Mouse (Mus musculus) embryo, embryonic 10.5 days (tissue): ENCODE measurements around the gene Slc17a2.
A peak's percentile ranks its signal among the peaks of the same experiment; 100 is the strongest.

Experiments used
- DNase-seq: peaks from one replicate; pipeline ENCODE4 v3.0.0-alpha.2; 2015; ENCODE audit warnings: low spot score

Gene Slc17a2

DNA sequence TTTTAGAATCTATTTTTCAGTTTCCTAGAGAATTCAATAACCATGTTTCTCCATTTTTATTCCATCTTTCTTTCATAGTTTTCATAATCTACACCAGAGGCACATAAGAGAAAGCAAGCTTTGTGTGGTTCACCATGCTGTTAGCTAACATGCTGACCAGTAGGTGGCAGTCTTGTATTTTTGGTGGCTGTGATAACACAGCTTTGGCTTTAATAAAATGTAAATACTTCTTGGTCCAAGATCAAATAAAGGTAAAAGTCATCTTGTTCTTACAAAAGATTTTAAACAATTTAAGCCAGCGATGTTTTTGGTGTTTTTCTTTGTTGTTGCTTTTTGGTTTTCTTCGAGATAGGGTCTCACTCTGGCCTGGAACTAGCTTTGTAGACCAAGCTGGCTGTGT is 14.3 kb upstream of the Slc17a2 start:
- DNase-seq: peak; percentile 77

DNA sequence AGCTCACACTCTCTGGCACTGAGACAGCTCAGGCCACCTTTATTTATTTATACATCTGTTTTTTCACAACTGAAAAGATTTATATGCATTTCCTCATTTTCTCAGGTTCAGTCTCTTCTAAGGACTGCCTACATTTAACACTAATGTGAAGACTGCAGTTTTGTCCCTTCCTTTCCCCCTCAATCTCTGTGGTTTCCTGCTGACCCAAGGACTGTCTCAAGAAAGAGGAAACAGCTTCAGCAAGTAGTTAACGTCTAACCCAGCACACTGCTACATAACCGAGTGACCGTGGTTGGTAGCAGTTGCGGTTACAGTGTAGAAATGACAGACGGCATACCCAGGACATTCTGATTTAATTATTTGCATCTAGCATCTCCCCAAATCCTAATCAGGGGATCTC is 7.4 kb upstream of the Slc17a2 start:
- DNase-seq: no peak

DNA sequence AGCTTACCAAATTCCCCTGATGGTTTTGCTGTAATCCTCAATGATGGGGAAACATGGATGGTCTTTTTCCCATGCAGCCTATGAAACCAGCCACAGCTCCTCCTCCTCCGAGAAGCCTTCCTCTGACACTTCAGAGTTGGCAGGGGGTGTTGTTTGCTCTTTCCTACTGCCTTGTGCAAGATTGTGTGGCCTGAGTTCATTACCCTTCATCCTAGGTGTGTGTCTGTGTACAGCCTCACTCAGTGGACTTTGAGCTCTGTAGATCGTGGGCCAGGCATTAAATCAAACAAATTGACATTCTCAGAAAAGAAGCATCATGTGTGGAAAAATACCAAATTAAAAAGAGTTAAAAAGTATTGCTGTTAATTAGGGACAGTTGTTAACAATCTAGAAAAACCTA is 2.3 kb upstream of the Slc17a2 start:
- no peak for DNase-seq

DNA sequence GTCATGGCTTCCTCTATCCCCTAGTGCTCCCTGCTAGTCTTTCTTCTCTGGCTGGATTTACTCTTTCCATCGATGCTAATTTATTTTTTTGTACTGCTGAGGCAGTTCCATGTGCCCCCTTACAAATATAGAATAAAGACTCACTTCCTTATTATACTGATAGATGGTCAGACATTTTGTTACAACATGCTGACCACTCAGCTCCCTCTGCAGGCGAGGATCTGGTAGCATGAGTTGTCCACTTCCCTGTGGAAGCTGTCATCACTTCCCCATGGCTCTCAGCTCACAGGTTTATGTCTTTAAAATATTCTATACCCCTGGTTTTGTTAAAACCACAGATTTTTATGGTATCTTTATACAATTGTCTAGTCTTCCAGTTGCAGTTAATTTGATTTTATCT is 9.4 kb downstream of the Slc17a2 start:
- DNase-seq: no peak

DNA sequence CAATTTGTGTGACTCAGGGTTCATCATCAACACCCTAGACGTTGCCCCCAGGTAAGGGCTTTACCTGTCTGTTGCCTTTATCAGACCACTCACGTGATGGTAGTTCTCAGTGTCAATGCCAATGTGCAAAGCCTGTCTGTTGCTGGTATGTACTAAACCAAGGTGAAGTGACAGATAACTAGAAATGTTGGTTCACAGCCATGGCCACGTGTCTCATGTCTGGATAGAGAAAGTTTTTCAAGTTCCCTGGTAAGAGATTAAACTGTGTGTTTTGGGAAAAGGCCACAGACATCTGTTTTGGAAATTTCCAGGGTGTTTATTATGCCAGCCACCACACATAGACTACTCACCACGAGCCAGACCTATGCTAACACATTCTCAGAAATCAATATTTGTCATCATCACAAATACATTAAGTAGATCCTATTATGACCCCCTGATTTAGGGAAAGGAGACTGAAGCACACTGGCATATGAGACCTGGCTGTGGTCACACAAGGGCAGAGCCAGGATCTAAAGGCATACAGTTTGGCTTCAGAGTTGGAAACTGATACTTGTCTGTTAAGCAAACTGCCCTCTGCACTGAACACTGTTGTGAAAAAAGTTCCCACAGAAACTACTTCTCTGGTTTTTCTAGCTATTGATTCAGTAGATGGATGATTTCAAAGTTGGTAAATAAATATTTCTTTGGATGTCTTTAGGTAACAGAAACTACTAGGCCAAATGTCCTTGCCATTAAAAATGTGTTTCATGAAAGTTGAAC is 13.6 kb downstream of the Slc17a2 start:
- no peak for DNase-seq

DNA sequence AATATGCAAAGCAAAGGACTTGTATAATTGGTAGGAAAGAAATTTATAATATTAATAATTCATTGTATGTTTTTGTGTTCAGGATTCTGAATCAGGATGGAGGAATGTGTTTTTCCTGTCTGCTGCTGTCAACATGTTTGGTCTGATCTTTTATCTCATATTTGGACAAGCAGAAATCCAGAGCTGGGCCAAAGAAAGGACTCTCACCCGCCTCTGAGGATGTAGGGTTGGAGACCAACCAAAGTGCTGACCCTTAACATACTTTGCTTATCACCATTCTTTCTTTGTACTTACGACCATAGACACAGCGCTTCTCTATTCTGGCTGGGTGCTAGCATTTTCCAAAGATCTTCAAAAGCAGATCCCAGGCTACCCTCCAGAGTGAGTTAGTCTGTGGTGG is 15.4 kb downstream of the Slc17a2 start:
- DNase-seq: no peak

DNA sequence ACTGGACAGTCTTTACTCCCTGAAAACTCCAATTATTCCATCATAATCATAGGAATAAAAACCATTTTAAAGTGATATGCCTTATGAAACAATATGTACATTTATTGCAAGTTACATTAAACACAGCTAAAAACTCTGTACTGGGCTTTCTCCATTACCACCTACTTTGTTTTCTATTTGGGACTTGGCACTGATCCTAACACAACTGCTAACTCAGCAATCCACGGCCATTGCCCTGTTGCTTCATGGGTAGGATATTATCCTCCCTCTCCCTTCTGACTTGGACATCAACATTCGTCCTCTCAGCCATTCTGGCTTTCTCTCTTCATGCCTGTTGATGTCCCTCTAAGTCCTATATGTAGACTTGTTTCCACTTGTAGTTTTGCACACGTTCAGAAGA is 19.8 kb downstream of the Slc17a2 start:
- no peak for DNase-seq

DNA sequence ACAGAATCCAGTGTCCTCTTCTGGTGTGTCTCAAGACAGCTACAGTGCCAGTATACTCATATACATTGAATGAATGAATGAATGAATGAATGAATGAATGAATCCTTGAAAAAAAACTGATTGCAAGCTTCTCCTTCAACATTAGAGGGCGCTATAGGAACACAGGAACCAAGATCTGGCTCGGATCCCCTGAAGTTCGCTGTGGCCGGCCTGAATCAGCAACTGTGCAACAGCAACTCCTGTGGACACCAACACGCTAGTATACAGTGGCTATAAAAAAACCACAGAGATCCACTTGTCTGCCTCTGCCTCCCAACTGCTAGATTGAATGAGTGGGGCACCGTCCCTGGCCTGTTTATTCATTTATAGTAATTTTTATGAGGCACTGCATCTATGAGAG is 26.3 kb downstream of the Slc17a2 start:
- peak; percentile 80 for DNase-seq

DNA sequence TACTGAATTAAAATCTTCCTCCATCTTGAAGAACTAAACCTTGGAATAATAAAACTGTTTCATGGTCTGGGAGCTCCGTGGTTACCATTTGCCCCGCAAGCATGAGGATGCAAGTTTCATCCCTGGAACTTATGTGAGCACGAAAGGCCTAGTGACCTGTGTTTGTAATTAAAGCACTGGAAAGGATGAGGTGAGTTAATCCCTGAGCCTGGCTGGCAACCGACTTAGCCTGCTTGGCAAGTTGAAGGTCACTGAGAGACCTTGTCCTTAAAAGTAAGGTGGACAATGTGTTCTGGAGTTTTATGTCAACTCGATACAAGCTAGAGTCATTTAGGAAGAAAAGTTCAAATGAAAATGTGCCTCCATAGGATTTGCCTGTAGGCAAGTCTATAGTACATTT is 28.0 kb downstream of the Slc17a2 start:
- DNase-seq: no peak

DNA sequence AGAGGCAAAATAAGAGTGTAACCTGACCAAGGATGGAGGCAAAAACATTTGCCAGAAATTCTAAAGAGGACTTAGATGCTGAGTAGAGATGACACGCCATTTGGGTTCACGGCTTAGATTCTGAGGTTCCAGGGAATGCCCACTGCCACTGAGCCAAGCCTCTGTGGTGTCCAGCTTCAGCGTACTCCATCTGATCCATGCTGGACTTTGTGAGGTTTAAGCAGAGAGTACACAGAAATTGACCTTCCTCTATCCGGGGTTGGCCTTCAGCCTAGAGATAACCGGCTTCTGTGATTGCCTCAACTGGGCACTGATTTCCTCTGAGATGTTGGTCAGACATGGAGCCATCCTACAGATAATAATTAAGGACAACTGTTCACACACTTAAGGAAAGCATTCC is 29.8 kb downstream of the Slc17a2 start:
- DNase-seq: no peak

DNA sequence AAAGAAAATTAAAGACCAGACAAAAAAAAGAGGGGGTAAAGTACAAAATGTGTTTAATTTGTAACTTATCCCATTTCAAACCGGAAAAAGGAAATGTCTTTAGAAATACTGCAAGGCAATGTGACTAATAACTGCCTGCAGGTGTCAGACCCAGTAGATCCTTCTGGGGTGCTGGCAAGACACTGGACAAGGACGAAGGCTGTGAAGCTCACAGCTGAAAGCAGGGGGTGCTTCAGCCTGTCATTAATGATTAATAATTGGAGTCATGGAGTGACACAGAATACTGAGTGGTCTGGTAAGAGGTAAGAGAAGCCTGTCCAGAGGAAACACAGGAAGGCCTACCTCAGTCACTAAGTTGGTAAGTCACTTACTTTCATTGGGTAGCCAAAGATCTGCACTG is 32.5 kb downstream of the Slc17a2 start, which contains the start of gene Slc17a3:
Gene Slc17a3, plus strand, starts transcription at position 127 of the 400 bp plus-strand sequence.
- no peak for DNase-seq

DNA sequence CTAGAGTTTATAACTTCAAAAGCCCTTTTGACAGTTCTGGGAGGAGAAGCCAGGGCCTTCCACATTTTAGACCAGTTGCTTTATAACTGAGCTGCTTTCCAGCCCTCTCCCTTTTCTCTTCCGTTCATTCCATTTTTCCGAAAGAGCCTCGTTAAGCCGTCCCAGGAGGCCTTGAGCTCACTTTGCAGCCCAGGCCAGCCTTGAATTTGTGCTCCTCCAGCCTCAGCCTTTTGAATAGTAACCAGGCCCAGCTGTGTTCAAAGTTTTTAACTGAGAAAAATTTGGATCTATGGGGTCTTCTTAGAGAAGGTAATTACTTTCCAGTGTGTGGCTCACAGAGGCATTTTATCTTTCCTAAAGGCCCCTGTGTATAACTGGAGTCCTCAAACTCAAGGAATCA is 39.1 kb downstream of the Slc17a2 start:
- DNase-seq: no peak

DNA sequence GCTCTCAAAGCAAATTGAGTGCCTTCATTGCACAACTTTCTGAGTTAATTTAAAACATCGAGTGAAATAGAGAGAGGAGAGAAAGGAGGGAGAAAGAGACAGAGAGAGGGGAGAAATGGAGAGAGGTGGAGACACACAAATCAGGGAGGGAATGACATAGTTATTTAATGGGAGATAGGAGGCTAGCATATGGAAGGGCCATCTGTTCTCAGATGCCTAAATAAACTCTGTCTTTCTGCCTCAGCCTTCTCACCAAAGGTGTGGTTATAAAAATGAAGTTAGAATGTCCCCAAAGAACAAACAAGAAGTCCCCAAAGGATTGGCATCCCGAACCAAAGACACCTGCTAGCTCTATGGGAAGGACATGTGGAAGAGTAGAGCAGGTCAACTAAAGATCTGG is 42.5 kb downstream of the Slc17a2 start:
- DNase-seq: no peak

DNA sequence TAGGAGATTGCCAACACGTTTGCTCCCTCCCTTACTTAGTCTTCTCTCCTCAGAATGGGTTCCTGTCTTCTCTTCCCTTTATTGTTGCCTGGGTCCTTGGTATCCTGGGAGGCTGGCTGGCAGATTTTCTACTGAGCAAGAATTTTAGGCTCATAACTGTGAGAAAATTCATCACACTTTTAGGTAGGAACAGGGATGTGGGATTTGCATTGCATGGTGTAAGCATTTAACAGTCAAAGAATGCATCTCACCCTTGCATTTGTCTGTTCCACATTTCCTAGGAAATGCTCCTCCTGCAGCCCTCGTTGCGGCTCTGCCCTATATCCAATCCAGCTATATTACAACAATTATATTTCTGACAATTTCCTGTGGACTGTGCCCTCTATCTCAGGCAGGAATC is 49.6 kb downstream of the Slc17a2 start:
- DNase-seq: no peak

DNA sequence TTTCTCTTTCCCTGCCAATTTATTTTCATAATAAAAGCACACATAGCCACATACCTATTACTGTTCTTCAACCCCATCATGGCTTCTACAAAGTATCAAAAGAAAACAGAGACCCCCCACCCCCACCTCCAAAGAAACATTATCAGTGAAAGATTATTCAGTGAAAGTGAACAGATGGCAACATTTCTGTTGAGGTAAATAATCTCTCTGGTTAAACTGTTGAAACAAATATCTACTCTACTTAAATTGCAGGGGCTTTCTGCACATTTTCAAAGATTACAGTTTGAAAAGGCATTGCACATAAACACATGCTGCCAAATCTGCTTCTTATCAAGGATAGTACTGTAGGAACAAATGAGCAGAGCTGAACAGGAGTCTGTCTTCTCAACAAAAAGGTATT is 55.0 kb downstream of the Slc17a2 start:
- no peak for DNase-seq

DNA sequence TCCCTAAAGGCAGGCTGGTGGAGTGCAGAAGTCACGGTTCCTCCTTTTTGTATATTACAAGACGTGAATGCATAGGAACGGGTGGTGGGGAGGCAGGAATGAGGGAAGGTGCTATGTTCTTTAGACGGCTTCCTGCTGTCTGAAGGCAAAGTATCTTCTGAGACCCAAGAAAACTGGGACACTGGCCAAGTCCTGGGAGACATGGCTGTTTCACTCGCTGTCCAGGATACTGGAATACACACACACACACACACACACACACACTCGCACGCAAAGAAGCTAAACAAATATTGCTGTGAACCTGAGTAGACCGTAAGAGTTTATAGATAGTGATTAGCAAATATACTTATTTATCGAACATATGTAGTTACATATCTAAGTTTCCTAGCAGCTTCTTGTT is 57.9 kb downstream of the Slc17a2 start:
- DNase-seq: no peak

DNA sequence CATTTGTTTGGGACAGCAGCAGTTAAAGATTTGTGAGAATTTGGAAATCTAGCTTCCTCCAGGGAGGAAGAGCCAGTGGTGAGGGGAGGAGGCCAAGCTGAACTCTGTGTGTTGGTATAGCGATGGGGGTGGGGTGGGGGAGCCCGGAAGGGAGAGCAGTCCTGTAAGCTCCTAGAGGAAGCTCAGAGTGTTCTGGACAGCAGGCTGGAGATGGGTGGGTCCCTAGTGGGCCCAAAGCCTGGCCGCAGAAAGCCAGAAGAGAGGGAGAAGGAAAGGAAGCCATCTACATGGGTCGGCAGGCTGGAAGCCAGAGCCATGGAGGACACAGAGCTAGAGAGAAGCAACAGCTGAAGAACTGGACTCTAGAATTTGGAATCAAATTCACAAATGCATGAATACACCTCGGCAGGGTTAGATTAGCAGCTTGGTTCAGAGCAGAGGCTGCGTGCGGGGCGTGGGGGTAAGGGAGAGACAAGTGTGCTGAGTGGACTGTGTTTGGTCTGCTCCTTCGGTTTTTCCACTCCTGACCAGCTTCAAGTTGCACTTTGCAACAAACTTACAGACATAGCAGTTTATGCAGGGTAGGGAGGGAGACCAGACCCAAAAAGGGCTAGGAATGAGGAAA is 59.4 kb downstream of the Slc17a2 start:
- no peak for DNase-seq

DNA sequence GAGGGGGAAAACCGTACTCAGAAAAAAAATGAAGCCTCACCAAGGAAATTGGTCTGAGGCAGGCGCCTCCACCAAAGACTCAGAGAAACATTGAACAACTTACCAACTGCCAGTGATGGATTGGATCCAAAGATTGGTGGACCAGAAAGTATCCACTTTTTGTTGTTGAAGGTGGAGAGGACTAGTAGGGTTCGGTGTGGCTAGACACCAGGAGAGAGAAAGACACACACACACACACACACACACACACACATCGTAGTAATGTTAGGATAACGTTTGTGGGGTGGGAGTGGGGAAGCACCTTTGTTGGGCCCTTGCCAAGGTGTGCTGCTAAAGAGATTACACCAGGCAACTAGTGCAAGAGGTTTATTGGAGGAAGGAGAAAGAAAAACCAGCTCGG is 60.2 kb downstream of the Slc17a2 start:
- no peak for DNase-seq

DNA sequence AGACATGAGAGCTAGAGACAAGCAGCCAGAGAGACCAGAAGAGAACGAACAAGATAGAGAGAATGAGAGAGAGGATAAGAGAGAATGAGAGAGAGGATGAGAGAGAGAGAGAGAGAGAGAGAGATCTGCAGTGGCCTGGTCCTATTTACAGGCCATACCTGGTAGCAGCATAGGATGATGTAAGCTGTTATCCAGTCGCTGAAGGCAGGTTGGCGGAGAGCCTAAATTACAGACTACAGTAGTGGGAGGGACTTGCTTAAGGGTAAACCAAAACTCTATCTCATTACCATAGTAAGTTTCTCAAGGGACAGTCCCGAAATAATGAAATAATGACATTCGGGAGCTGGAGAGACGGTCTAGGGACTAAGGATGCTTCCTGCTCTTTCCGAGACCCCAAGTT is 60.6 kb downstream of the Slc17a2 start, which contains the start of gene Slc17a1:
Gene Slc17a1, plus strand, starts transcription at position 346 of the 400 bp plus-strand sequence.
- DNase-seq: no peak

DNA sequence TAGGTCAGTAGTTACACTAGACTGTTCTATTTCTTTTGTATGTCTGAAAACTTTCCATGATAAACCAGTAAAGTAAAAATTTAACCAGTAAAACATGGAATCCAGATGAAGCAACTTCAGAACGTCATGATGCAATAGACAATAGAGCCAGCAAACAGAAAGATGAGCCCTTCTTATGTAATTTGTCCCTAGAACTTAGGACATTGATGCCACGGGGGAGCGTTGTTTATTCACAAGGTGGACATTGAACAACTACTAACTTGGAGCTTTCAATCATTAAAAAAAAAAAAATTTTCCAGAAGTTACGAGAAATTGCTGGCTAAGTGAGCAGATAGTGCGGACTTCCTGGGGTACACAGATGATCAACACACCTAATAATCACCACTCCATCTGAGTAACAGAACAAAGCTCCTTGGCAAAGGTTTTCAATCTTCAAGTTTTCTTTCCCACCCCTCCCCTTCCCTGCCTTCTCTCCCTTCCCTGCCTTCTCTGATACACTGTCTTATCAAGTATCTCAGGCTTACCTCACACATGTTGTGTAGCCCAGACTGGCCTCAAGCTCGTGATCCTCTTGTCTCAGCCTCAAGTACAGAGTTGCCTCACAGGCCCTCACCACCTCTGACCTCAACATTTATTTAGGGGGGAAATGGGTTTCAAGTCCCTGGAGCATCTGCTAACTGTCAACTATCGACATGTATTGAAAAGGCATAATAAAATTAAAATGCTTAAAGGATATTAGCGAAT is 62.2 kb downstream of the Slc17a2 start:
- no peak for DNase-seq

DNA sequence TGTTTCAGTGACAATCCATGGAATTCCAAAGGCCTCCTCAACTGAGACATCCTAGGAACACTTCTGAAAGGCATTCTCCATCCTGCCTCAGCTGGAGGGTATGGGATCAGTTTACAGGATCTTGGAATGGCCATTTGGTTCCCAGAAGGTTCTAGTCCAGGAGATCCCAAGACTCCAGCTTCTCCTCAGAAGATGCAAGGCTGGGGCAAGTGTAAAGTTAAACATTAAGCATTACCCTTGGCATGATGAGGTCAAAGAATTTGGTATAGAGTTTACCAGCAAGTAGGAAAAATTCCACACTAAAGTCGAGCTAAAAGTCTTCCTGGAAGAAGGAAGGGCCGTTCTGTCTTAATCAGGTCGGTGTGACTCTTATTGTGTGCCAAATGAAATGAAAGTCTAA is 63.2 kb downstream of the Slc17a2 start:
- DNase-seq: no peak

DNA sequence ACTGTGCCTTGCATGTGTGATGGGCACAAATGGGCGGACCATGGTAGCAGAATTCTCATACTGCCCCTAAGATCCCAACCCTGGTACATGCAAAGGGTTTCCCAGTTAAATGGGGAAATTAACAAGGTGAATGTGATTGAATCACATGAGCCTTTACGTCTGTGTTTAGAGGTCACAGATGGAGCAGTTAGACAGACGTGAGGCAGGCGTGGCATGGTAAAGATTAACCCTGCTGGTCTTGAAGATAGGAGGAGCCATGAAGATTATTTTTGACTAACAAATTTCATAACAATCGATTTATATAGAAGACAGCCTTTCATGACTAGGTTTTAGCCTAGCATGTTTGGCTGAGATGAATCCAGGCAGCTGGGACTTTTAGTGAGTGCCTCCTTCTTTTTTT is 66.3 kb downstream of the Slc17a2 start:
- no peak for DNase-seq
